Mouse (Mus musculus) layer of hippocampus, adult 2 months (tissue): ENCODE results near the gene Adcy1. TPM values are rescaled to one million over a fixed set of nuclear protein-coding genes. Genes with fewer than 3 reads are reported as not detected.

ENCODE experiments used
- DNase-seq, 2 experiments: peaks; one replicate each; pipeline ENCODE4 v3.0.0; 2022; ENCODE audit warnings: low spot score in 2 of 2
- H3K27ac ChIP-seq: fragments of 200-600 bp; 2 replicates; pipeline ENCODE4 v1.8.1; 2022
- H3K4me3 ChIP-seq: fragments of 200-600 bp; 2 replicates; pipeline ENCODE4 v1.8.1; 2022; ENCODE audit warnings: mild to moderate bottlenecking
- CTCF ChIP-seq: fragments of 200-600 bp; conservative IDR thresholded peaks from 2 replicates; pipeline ENCODE4 v1.8.1; 2022; ENCODE audit warnings: antibody characterized with exemption, mild to moderate bottlenecking, moderate library complexity
- total RNA-seq, 2 experiments: library from RNA; stranded (reverse); gene quantifications; 2 replicates each; pipeline ENCODE4 v1.2.3; 2021

The Adcy1 gene
- total RNA-seq, 2 experiments from 2014 or later, result 376 to 403 TPM

- no peak for DNase-seq
- no peak for TF ChIP-seq CTCF
- Histone ChIP-seq H3K27ac (no peak overlapping the region), H3K4me3 (no peak overlapping the region)
These were observed 116.0 kb downstream of the Adcy1 start for GRCm38 (mm10) chr11:7179276-7179675.

DNA sequence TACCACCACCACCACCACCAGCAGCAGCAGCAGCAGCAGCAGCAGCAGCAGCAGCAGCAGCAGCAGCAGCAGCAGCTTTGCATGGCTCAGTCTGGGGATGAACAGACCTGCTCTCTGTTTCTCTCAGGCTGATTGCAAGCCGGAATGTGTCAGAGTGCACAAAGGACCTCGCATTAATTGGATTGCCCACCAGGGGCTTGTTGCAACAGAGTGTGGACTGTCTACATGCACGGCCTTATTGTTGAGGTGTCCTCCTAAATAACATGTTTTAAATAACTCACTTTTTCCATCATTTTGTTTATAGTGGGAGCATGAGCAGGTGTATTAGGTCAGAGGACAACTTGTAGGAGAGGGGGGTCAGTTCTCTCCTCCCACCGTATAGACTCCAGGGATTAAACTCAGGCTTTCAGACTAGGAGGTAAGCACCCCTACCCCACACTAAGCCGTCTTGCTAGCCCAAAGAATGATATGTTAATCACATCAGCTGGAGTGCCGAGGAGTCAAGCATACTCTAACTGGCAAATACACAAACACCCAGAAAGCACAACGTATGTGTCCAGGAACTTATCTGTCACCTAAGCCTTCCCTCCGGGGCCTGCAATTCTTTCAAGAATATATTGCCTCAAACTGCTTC, 119.2 kb downstream of the Adcy1 start:
- DNase-seq, result no peak
- Histone ChIP-seq H3K27ac (no peak overlapping the region), H3K4me3 (no peak overlapping the region)
- no peak for TF ChIP-seq CTCF

GRCm38 (mm10) chr11:7184420-7184819, 121.1 kb downstream of the Adcy1 start:
- no peak overlapping the region for H3K27ac ChIP-seq
- no peak for DNase-seq
- TF ChIP-seq CTCF, result no peak
- H3K4me3 ChIP-seq, result no peak overlapping the region

GRCm38 (mm10) chr11:7187472-7187871, 124.2 kb downstream of the Adcy1 start:
- TF ChIP-seq CTCF, result no peak
- Histone ChIP-seq H3K4me3 (no peak overlapping the region), H3K27ac (no peak overlapping the region)
- no peak for DNase-seq

GRCm38 (mm10) chr11:7188469-7188868, 125.2 kb downstream of the Adcy1 start, which contains the start of gene Gm11985:
Gene Gm11985 (minus strand): TSS chr11:7188569.
- no peak for TF ChIP-seq CTCF
- DNase-seq, result no peak
- H3K4me3 ChIP-seq, result no peak within 1 kb of the TSS
- H3K27ac ChIP-seq, result no peak within 1 kb of the TSS

GRCm38 (mm10) chr11:7192710-7193109, 129.4 kb downstream of the Adcy1 start:
- Histone ChIP-seq H3K27ac (no peak overlapping the region), H3K4me3 (no peak overlapping the region)
- no peak for TF ChIP-seq CTCF
- DNase-seq, result no peak

- Histone ChIP-seq H3K4me3 (no peak overlapping the region), H3K27ac (no peak overlapping the region)
- DNase-seq, result no peak
- TF ChIP-seq CTCF, result peak; percentile 34; the same call in 1 of the 2 replicates
These were observed 129.8 kb downstream of the Adcy1 start for GRCm38 (mm10) chr11:7193134-7193533.

DNA sequence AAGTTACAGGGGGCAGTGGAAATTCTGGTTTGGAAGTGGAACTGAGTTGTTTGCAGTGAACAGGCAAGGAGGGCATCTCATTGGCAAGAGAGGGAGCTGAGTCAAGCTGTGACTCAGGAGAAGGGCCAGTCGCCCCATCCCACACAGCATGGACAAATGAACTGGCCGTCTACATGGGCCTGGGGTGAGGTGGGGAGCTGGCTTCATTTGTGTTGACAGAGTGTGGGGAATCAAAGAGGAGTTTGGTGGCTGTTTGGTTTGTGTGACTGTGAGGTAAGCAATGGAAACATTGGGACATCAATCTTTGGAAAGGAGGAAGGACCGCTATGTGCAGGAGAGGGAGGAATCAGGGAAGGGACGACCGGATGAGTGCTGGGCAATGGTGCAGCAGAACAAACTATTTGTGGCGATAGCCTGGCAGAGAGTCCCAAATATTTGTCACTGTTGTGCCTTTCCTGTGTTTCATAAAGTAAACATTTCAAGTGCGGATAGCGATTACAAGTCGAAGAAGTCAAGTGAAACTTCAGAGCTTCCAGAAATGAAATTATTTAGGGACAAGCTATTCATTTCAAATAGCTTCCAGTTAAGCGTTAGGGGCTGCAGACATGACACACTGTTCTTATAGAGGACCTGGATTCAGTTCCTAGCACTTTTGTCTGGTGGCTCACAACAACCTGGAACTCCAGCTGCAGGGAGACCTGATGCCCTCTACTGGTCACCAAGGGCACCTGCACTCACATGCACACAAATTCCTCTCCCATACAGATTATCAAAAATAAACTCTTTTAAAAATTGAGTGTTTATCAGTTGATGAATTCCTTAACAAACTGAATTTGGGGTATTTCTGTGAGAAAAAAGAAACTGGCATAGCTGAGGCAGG, 131.4 kb downstream of the Adcy1 start:
- no peak for DNase-seq
- Histone ChIP-seq H3K27ac (no peak overlapping the region), H3K4me3 (no peak overlapping the region)
- peak; percentile 44 for TF ChIP-seq CTCF

GRCm38 (mm10) chr11:7195312-7195685, 132.0 kb downstream of the Adcy1 start:
- H3K27ac ChIP-seq, result no peak overlapping the region
- DNase-seq, result no peak
- H3K4me3 ChIP-seq, result no peak overlapping the region
- no peak for TF ChIP-seq CTCF

DNA sequence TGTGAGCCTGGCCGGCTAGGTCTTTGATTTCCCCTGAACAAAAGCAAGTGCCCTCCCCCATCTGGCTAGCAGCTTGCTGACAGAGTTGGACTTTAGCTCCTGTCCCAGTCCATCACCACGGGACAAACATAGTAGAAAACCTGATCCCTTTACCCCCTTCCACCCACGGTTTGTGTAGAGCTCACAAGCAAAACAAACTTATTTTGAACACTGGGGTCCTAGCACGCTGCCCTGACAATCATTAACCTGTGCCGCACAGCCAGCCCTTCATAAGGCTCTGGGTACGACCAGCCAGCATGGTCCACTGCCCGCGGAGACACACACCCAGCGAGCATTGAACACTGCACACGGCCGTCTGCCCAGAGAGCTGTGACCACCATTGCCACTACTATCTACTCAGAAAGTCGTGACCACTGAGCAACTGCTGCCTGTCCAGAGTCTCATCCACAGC, 134.2 kb downstream of the Adcy1 start, which contains the start of gene Igfbp1:
Gene Igfbp1 (plus strand): TSS at position 292 of the 451 bp plus-strand sequence.
- H3K4me3 ChIP-seq, result no peak within 1 kb of the TSS
- H3K27ac ChIP-seq, result no peak within 1 kb of the TSS
- no peak for DNase-seq
- no peak for TF ChIP-seq CTCF

DNA sequence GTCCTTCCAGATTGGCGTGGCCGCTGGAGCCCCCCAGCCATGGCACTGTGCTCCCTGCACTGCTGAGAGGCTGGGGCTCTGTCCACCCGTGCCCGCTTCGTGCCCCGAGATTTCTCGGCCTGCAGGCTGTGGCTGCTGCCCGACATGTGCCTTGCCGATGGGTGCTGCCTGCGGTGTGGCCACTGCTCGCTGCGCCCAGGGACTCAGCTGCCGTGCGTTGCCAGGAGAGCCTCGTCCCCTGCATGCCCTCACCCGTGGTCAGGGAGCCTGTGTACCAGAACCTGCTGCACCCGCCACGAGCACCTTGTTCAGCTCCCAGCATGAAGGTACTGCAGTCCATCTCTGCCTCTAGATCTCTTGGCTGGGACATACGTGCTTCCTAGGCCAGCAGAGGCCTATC, 134.7 kb downstream of the Adcy1 start:
- DNase-seq, result no peak
- H3K4me3 ChIP-seq, result no peak overlapping the region
- TF ChIP-seq CTCF, result no peak
- H3K27ac ChIP-seq, result no peak overlapping the region

- no peak for DNase-seq
- H3K27ac ChIP-seq, result no peak overlapping the region
- no peak for TF ChIP-seq CTCF
- no peak overlapping the region for H3K4me3 ChIP-seq
These were observed 135.4 kb downstream of the Adcy1 start for GRCm38 (mm10) chr11:7198481-7199256.
